Mouse (Mus musculus): ENCODE data around the gene Sult1d1. TPM values are rescaled to one million over a fixed set of nuclear protein-coding genes. Genes with fewer than 3 reads are reported as not detected.
"Not testable (repeated sequence)": the region's sequence is repeated elsewhere in the genome, so short reads cannot be mapped to it uniquely, and the experiment has no call there.

Gene Sult1d1
- polyA plus RNA-seq, 1 experiment from 2014 or later, result not detected

- H3K27me3 ChIP-seq (ENCODE audit: low read depth, poor library complexity, severe bottlenecking), result no peaks in the 10 kb centered on the region
- DNase-seq (ENCODE audit: low spot score), result no peak
- no peak overlapping the region for H3K27ac ChIP-seq (replicated peaks)
- no peak overlapping the region for H3K4me3 ChIP-seq
- H3K4me1 ChIP-seq, result no peaks in the 10 kb centered on the region
- H3K9me3 ChIP-seq (replicated peaks), result no peaks in the 10 kb centered on the region
- no peaks in the 10 kb centered on the region for H3K36me3 ChIP-seq
- 82% methylated on average over 4 of the region's 4 CpGs for WGBS
Measured at GRCm38 (mm10) chr5:87562526-87562925, 6.3 kb downstream of the Sult1d1 start.

GRCm38 (mm10) chr5:87560145-87560544, 8.7 kb downstream of the Sult1d1 start:
- WGBS, result 82% methylated on average over 5 of the region's 5 CpGs
- Histone ChIP-seq H3K4me3 (no peak overlapping the region), H3K9me3 (replicated peaks) (no peaks in the 10 kb centered on the region), H3K4me1 (no peaks in the 10 kb centered on the region), H3K27ac (replicated peaks) (no peak overlapping the region), H3K36me3 (no peaks in the 10 kb centered on the region), H3K27me3 (ENCODE audit: low read depth, poor library complexity, severe bottlenecking) (no peaks in the 10 kb centered on the region)
- DNase-seq (ENCODE audit: low spot score), result no peak

GRCm38 (mm10) chr5:87550935-87551334, 17.9 kb downstream of the Sult1d1 start:
- Histone ChIP-seq H3K27me3 (ENCODE audit: low read depth, poor library complexity, severe bottlenecking) (no peaks in the 10 kb centered on the region), H3K27ac (replicated peaks) (no peak overlapping the region), H3K36me3 (no peaks in the 10 kb centered on the region), H3K4me3 (no peak overlapping the region), H3K9me3 (replicated peaks) (no peaks in the 10 kb centered on the region), H3K4me1 (no peaks in the 10 kb centered on the region)
- 30% methylated on average over 1 of the region's 1 CpGs for WGBS
- no peak for DNase-seq (ENCODE audit: low spot score)

GRCm38 (mm10) chr5:87538111-87538510, 30.7 kb downstream of the Sult1d1 start, which contains the start of gene Sult1b1:
Gene Sult1b1 (minus strand): TSS chr5:87538195.
- H3K9me3 ChIP-seq (replicated peaks), result no peaks in the 10 kb centered on the region
- H3K4me1 ChIP-seq, result no peaks in the 10 kb centered on the region
- no peaks in the 10 kb centered on the region for H3K27me3 ChIP-seq (ENCODE audit: low read depth, poor library complexity, severe bottlenecking)
- no peak within 1 kb of the TSS for H3K27ac ChIP-seq (replicated peaks)
- no peak within 1 kb of the TSS for H3K4me3 ChIP-seq
- 93% methylated on average over 2 of the region's 2 CpGs for WGBS
- no peaks in the 10 kb centered on the region for H3K36me3 ChIP-seq
- no peak for DNase-seq (ENCODE audit: low spot score)

GRCm38 (mm10) chr5:87535994-87536644, 32.7 kb downstream of the Sult1d1 start:
- Histone ChIP-seq H3K27me3 (ENCODE audit: low read depth, poor library complexity, severe bottlenecking) (no peaks in the 10 kb centered on the region), H3K4me3 (no peak overlapping the region), H3K27ac (replicated peaks) (no peak overlapping the region), H3K36me3 (no peaks in the 10 kb centered on the region), H3K9me3 (replicated peaks) (no peaks in the 10 kb centered on the region), H3K4me1 (no peaks in the 10 kb centered on the region)
- 51% methylated on average over 4 of the region's 4 CpGs for WGBS
- no peak for DNase-seq (ENCODE audit: low spot score)

- Histone ChIP-seq H3K27ac (replicated peaks) (no peak overlapping the region), H3K27me3 (ENCODE audit: low read depth, poor library complexity, severe bottlenecking) (no peaks in the 10 kb centered on the region), H3K36me3 (no peaks in the 10 kb centered on the region), H3K9me3 (replicated peaks) (no peaks in the 10 kb centered on the region), H3K4me1 (no peaks in the 10 kb centered on the region), H3K4me3 (no peak overlapping the region)
- 80% methylated on average over 2 of the region's 2 CpGs for WGBS
- no peak for DNase-seq (ENCODE audit: low spot score)
Measured at GRCm38 (mm10) chr5:87532288-87532687, 36.5 kb downstream of the Sult1d1 start.

DNA sequence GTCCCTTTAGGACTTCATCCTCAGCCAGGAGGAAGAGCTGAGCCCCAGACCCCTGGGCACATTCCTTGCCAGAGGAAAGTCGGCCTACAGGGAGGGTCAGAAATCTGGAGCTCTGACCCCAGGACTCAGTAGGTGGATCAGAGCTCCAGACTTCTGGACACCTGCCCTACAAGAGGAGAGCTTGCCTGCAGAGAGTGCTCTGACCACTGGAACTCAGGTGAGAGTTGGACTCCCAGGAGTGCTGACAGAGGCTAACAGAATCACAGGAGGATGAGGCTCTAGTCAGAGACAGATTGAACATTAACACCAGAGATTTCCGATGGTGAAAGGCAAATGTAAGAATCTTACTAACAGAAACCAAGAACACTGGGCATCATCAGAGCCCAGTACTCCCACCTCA, 45.3 kb downstream of the Sult1d1 start:
- H3K27me3 ChIP-seq (ENCODE audit: low read depth, poor library complexity, severe bottlenecking); H3K9me3 ChIP-seq (replicated peaks); H3K36me3 ChIP-seq; H3K4me3 ChIP-seq; H3K27ac ChIP-seq (replicated peaks); H3K4me1 ChIP-seq; DNase-seq (ENCODE audit: low spot score): not testable (repeated sequence)
- 90% methylated on average over 2 of the region's 2 CpGs for WGBS

DNA sequence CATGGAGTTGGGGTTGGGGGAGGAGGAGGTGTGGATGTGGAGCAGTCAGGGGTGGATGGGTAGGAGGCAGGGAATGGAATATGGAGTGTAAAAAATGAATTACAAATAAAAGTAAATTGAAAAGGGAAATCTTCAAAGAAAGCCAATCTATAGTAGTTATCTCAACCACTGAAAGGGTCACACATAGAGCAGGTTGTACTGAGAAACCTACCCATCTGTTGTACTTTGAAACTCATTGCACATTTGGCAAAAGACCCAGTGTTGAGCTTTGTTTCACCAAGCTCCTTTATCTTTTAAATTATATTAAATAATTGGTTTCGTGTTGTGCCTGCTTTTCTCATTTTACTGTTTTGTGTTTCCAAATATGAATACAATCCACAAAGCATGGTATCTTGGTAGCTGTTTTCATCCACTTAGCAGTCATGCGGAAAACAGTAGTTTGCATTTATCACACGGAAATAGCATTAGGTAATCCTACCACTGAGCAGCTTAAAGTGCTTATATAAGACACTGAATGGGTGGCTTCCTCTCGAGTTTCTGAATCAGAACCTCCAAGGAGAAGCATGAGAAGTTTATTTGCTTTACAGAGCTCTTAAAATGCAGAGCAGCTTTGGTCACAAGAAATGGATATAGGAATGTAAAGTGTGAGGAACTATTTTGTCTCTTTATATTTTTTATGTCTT, 62.9 kb downstream of the Sult1d1 start:
- Histone ChIP-seq H3K36me3 (no peaks in the 10 kb centered on the region), H3K4me1 (no peaks in the 10 kb centered on the region), H3K4me3 (no peak overlapping the region), H3K9me3 (replicated peaks) (no peaks in the 10 kb centered on the region), H3K27ac (replicated peaks) (no peak overlapping the region), H3K27me3 (ENCODE audit: low read depth, poor library complexity, severe bottlenecking) (no peaks in the 10 kb centered on the region)
- DNase-seq (ENCODE audit: low spot score), result no peak
- 52% methylated on average over 4 of the region's 4 CpGs for WGBS

Small RNA genes within 50 kb of the gene (microRNA-seq; reads per million reads assigned to microRNA genes)
- not detected for gene Mir3969

Other genes starting within 250 kb of the Sult1d1 start
- not detected in 2 replicates for gene Ugt2a3, start 231.8 kb downstream of the Sult1d1 start, polyA plus RNA-seq (2016; fragmentation: Nextera tagmentation; extraction: Ambion mirVana)
- not detected in 2 replicates for gene Ugt2b38, start 144.8 kb downstream of the Sult1d1 start, polyA plus RNA-seq (2016; fragmentation: Nextera tagmentation; extraction: Ambion mirVana)
- gene Ugt2a2, start 86.8 kb downstream of the Sult1d1 start, polyA plus RNA-seq (2016; fragmentation: Nextera tagmentation; extraction: Ambion mirVana), result not detected in 2 replicates
- gene Gm43638, start 82.2 kb downstream of the Sult1d1 start, polyA plus RNA-seq (2016; fragmentation: Nextera tagmentation; extraction: Ambion mirVana), result not detected in 2 replicates
- not detected in 2 replicates for gene Ugt2a1, start 78.2 kb downstream of the Sult1d1 start, polyA plus RNA-seq (2016; fragmentation: Nextera tagmentation; extraction: Ambion mirVana)
- not detected in 2 replicates for gene Sult1b1, start 30.8 kb downstream of the Sult1d1 start, polyA plus RNA-seq (2016; fragmentation: Nextera tagmentation; extraction: Ambion mirVana)
- gene Sult1e1, start 22.6 kb upstream of the Sult1d1 start, polyA plus RNA-seq (2016; fragmentation: Nextera tagmentation; extraction: Ambion mirVana), result 0.12 TPM in 1 of 2 replicates, not detected in the other
- not detected in 2 replicates for gene Csn1s1, start 97.2 kb upstream of the Sult1d1 start, polyA plus RNA-seq (2016; fragmentation: Nextera tagmentation; extraction: Ambion mirVana)
- gene Csn2, start 130.6 kb upstream of the Sult1d1 start, polyA plus RNA-seq (2016; fragmentation: Nextera tagmentation; extraction: Ambion mirVana), result not detected in 2 replicates
- gene Csn1s2a, start 205.5 kb upstream of the Sult1d1 start, polyA plus RNA-seq (2016; fragmentation: Nextera tagmentation; extraction: Ambion mirVana), result not detected in 2 replicates
- gene Csn1s2b, start 239.1 kb upstream of the Sult1d1 start, polyA plus RNA-seq (2016; fragmentation: Nextera tagmentation; extraction: Ambion mirVana), result not detected in 2 replicates

Measured in midbrain, embryonic 10.5 days (tissue).